Mouse (Mus musculus) CD4-positive, CD25-positive, alpha-beta regulatory T cell, adult 2 months (primary cell): ENCODE measurements around the gene Tmcc3.
A peak's percentile ranks its signal among the peaks of the same experiment; 100 is the strongest.

ENCODE experiments used
- DNase-seq: peaks from one replicate; pipeline ENCODE4 v3.0.0-alpha.2; 2012; ENCODE audit warnings: low read depth, low spot score

Tmcc3 gene

GRCm38 (mm10) chr10:94466313-94466712, 154.6 kb downstream of the Tmcc3 start:
- no peak for DNase-seq

- no peak for DNase-seq
Observed at GRCm38 (mm10) chr10:94471487-94471886, 159.7 kb downstream of the Tmcc3 start.

- no peak for DNase-seq
Observed at GRCm38 (mm10) chr10:94473501-94473900, 161.8 kb downstream of the Tmcc3 start.

GRCm38 (mm10) chr10:94474185-94474584, 162.4 kb downstream of the Tmcc3 start:
- no peak for DNase-seq

GRCm38 (mm10) chr10:94477366-94478225, 165.8 kb downstream of the Tmcc3 start:
- no peak for DNase-seq

GRCm38 (mm10) chr10:94479646-94480045, 167.9 kb downstream of the Tmcc3 start:
- DNase-seq = no peak

- no peak for DNase-seq
Observed at GRCm38 (mm10) chr10:94480380-94481101, 168.8 kb downstream of the Tmcc3 start.

- no peak for DNase-seq
Observed at GRCm38 (mm10) chr10:94481613-94482012, 169.9 kb downstream of the Tmcc3 start.

- no peak for DNase-seq
Observed at GRCm38 (mm10) chr10:94486179-94486578, 174.4 kb downstream of the Tmcc3 start.

GRCm38 (mm10) chr10:94489509-94489908, 177.8 kb downstream of the Tmcc3 start:
- DNase-seq = no peak

GRCm38 (mm10) chr10:94491006-94491405, 179.3 kb downstream of the Tmcc3 start:
- DNase-seq = no peak

GRCm38 (mm10) chr10:94494403-94494846, 182.7 kb downstream of the Tmcc3 start:
- DNase-seq = no peak

GRCm38 (mm10) chr10:94495496-94496235, 183.9 kb downstream of the Tmcc3 start:
- no peak for DNase-seq

GRCm38 (mm10) chr10:94496826-94497440, 185.2 kb downstream of the Tmcc3 start:
- no peak for DNase-seq

- DNase-seq = no peak
Observed at GRCm38 (mm10) chr10:94500210-94500876, 188.6 kb downstream of the Tmcc3 start.

GRCm38 (mm10) chr10:94500877-94501273, 189.1 kb downstream of the Tmcc3 start:
- DNase-seq = no peak

- no peak for DNase-seq
Observed at GRCm38 (mm10) chr10:94501796-94502195, 190.0 kb downstream of the Tmcc3 start.

- DNase-seq = no peak
Observed at GRCm38 (mm10) chr10:94505248-94505772, 193.6 kb downstream of the Tmcc3 start.

GRCm38 (mm10) chr10:94508863-94509262, 197.1 kb downstream of the Tmcc3 start:
- DNase-seq = no peak

GRCm38 (mm10) chr10:94512771-94513170, 201.0 kb downstream of the Tmcc3 start:
- DNase-seq = no peak

- DNase-seq = peak; percentile 23
Observed at GRCm38 (mm10) chr10:94514091-94514505, 202.3 kb downstream of the Tmcc3 start.
